Comparison of ENCODE assay signal across 8 mouse cellular contexts in the genomic region with DNA sequence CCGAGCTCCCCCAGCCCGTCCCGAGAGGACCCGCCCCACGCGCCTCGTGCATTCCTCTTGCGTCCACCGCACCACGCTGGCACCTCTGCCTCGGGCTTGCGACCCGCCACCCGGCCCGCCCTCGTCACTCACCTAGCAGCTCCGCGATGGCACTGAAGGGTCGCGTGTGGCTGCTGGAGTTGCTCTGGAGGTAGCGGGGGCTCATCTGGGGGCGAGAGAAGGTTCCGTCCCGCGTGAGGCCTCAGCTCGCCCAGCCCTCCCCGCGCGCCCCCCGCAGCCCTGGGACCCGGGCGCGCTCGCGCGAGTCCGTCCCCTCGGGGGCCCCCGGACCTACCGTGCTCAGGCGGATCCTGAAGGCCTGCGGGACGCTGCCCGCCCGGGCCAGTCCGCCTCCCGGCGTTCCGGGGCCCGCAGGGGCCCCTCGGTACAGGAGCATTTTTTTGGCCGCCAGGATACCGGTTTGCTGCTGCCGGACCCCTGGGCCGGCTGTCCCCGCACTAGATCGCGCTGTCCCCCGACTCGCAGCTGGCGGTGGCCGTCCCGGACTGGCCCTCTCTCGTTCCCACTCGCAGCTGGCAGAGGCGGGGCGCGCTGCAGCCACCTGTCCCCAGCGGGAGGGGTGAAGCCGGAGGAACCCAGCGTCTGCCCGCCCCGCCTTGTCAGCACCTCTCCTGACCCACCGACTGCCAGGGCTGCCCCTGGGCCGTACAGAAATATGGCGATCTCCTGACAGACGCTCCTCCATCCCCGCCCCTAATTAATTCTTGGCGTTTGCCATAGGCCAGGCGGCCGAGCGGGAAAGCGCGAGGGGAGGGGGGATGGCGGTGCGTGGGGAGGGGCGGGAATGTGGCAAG. TPM values are rescaled to one million over a fixed set of nuclear protein-coding genes. Genes with fewer than 3 reads are reported as not detected.
DNase-seq lines count a peak whose midpoint lies in the region; ATAC-seq and TF ChIP-seq lines count a peak whose summit lies in the region.

Morc4 (minus strand) TSS at position 740 of the 854 bp plus-strand sequence.

- 21% methylated on average over 48 of the region's 87 CpGs for WGBS in embryonic facial prominence, embryonic 14.5 days
- 9% methylated on average over 56 of the region's 87 CpGs for WGBS in heart, embryonic 13.5 days
- 25% methylated on average over 63 of the region's 87 CpGs for WGBS in kidney, postnatal 0 days
- 22% methylated on average over 60 of the region's 87 CpGs for WGBS in liver, embryonic 11.5 days
- WGBS in neural tube, embryonic 11.5 days: 24% methylated on average over 64 of the region's 87 CpGs

- no peaks in the 10 kb centered on the region for H3K36me3 ChIP-seq in C2C12 (ENCODE audit: control insufficient read depth, insufficient read depth)
- no peaks in the 10 kb centered on the region for H3K36me3 ChIP-seq in embryonic facial prominence, embryonic 14.5 days (ENCODE audit: control insufficient read depth, insufficient read depth, low read length)
- no peaks in the 10 kb centered on the region for H3K36me3 ChIP-seq in heart, embryonic 13.5 days
- H3K36me3 ChIP-seq in kidney, postnatal 0 days (ENCODE audit: insufficient read depth, low read length): no peaks in the 10 kb centered on the region
- no peaks in the 10 kb centered on the region for H3K36me3 ChIP-seq in liver, embryonic 11.5 days (ENCODE audit: control insufficient read depth, insufficient read depth, low read length)
- no peaks in the 10 kb centered on the region for H3K36me3 ChIP-seq in neural tube, embryonic 11.5 days (ENCODE audit: control insufficient read depth, insufficient read depth, low read length)

- no peaks in the 10 kb centered on the region for H3K9me3 ChIP-seq in embryonic facial prominence, embryonic 14.5 days (ENCODE audit: control insufficient read depth, low read length)
- no peaks in the 10 kb centered on the region for H3K9me3 ChIP-seq in heart, embryonic 13.5 days
- no peaks in the 10 kb centered on the region for H3K9me3 ChIP-seq in kidney, postnatal 0 days (replicated peaks; ENCODE audit: low read length)
- H3K9me3 ChIP-seq in liver, embryonic 11.5 days (ENCODE audit: control insufficient read depth, low read length): no peaks in the 10 kb centered on the region
- H3K9me3 ChIP-seq in neural tube, embryonic 11.5 days (ENCODE audit: control insufficient read depth, low read length): no peaks in the 10 kb centered on the region

- H3K27me3 ChIP-seq in C2C12 (ENCODE audit: control insufficient read depth, insufficient read depth, insufficient read length): no peaks in the 10 kb centered on the region
- peaks cover 16% of the 10 kb centered on the region for H3K27me3 ChIP-seq in embryonic facial prominence, embryonic 14.5 days (replicated peaks; ENCODE audit: control insufficient read depth, insufficient read depth, low read length)
- no peaks in the 10 kb centered on the region for H3K27me3 ChIP-seq in heart, embryonic 13.5 days (replicated peaks)
- H3K27me3 ChIP-seq in kidney, postnatal 0 days (ENCODE audit: insufficient read depth, low read length): no peaks in the 10 kb centered on the region
- no peaks in the 10 kb centered on the region for H3K27me3 ChIP-seq in liver, embryonic 11.5 days (replicated peaks; ENCODE audit: control insufficient read depth, insufficient read depth, low read length)
- H3K27me3 ChIP-seq in neural tube, embryonic 11.5 days (ENCODE audit: control insufficient read depth, insufficient read depth, low read length): no peaks in the 10 kb centered on the region

- DNase-seq in adrenal gland, postnatal 36 days: peak; percentile 59 to 73
- DNase-seq in embryonic facial prominence, embryonic 14.5 days (ENCODE audit: low spot score): peak; percentile 87
- peak; percentile 67 for DNase-seq in kidney, postnatal 0 days (ENCODE audit: low spot score)
- peak; percentile 54 for DNase-seq in liver, embryonic 11.5 days (ENCODE audit: low spot score)
- peak; percentile 73 for DNase-seq in neural tube, embryonic 11.5 days (ENCODE audit: low spot score)
- DNase-seq in urinary bladder, postnatal 14 days (ENCODE audit: low spot score): peak; percentile 53

- H3K4me1 ChIP-seq in embryonic facial prominence, embryonic 14.5 days (ENCODE audit: control insufficient read depth, insufficient read depth, low read length): no peaks in the 10 kb centered on the region
- peaks cover 18% of the 10 kb centered on the region for H3K4me1 ChIP-seq in heart, embryonic 13.5 days
- no peaks in the 10 kb centered on the region for H3K4me1 ChIP-seq in kidney, postnatal 0 days (replicated peaks; ENCODE audit: insufficient read depth, low read length)
- H3K4me1 ChIP-seq in liver, embryonic 11.5 days (replicated peaks; ENCODE audit: control insufficient read depth, insufficient read depth, low read length): no peaks in the 10 kb centered on the region
- H3K4me1 ChIP-seq in neural tube, embryonic 11.5 days (ENCODE audit: control insufficient read depth, insufficient read depth, low read length): no peaks in the 10 kb centered on the region

- H3K9ac ChIP-seq in embryonic facial prominence, embryonic 14.5 days (ENCODE audit: low read depth, low read length): peak within 1 kb of the TSS; percentile 64
- H3K9ac ChIP-seq in heart, embryonic 13.5 days: peak within 1 kb of the TSS; percentile 82
- H3K9ac ChIP-seq in kidney, postnatal 0 days (ENCODE audit: low read depth, low read length): peak within 1 kb of the TSS; percentile 53
- peak within 1 kb of the TSS; percentile 59 for H3K9ac ChIP-seq in liver, embryonic 11.5 days (ENCODE audit: low read depth, low read length)
- H3K9ac ChIP-seq in neural tube, embryonic 11.5 days (ENCODE audit: low read length): peak within 1 kb of the TSS; percentile 47

- TF ChIP-seq CTCF in C2C12 (IDR thresholded peaks at IDR 0.05; ENCODE audit: control insufficient read depth, insufficient read depth, insufficient read length): no peak
- no peak for TF ChIP-seq CTCF in kidney, postnatal 0 days (IDR thresholded peaks at IDR 0.05; ENCODE audit: low read depth)

- no peak within 1 kb of the TSS for H3K27ac ChIP-seq in embryonic facial prominence, embryonic 14.5 days (replicated peaks; ENCODE audit: low read depth, low read length)
- H3K27ac ChIP-seq in heart, embryonic 13.5 days (replicated peaks): peak within 1 kb of the TSS; percentile 59
- no peak within 1 kb of the TSS for H3K27ac ChIP-seq in kidney, postnatal 0 days
- H3K27ac ChIP-seq in liver, embryonic 11.5 days (ENCODE audit: low read depth, low read length): no peak within 1 kb of the TSS
- H3K27ac ChIP-seq in neural tube, embryonic 11.5 days (ENCODE audit: low read depth, low read length): no peak within 1 kb of the TSS

- H3K79me2 ChIP-seq in C2C12 (ENCODE audit: control insufficient read depth, insufficient read depth): no peaks in the 10 kb centered on the region

- ATAC-seq in embryonic facial prominence, embryonic 14.5 days (ENCODE audit: low read depth): peak; percentile 95
- peak; percentile 79; the same call in 1 of the 2 replicates for ATAC-seq in heart, embryonic 13.5 days (ENCODE audit: extremely low read depth, insufficient number of reproducible peaks, low FRiP score, low TSS enrichment)
- peak; percentile 91 for ATAC-seq in kidney, postnatal 0 days (replicated peaks; ENCODE audit: low FRiP score, low read depth)
- peak; percentile 82 for ATAC-seq in liver, embryonic 11.5 days (replicated peaks; ENCODE audit: low FRiP score)
- ATAC-seq in neural tube, embryonic 11.5 days (ENCODE audit: insufficient read depth, low FRiP score, low TSS enrichment): peak; percentile 90

- H3K79me3 ChIP-seq in C2C12 (ENCODE audit: low read depth): no peaks in the 10 kb centered on the region

- H3K4me3 ChIP-seq in C2C12 (ENCODE audit: insufficient read depth, poor library complexity, severe bottlenecking): peak within 1 kb of the TSS; percentile 30
- peak within 1 kb of the TSS; percentile 57 for H3K4me3 ChIP-seq in embryonic facial prominence, embryonic 14.5 days (ENCODE audit: low read depth, low read length)
- H3K4me3 ChIP-seq in heart, embryonic 13.5 days: peak within 1 kb of the TSS; percentile 68
- peak within 1 kb of the TSS; percentile 55 for H3K4me3 ChIP-seq in kidney, postnatal 0 days (replicated peaks; ENCODE audit: low read depth, low read length)
- peak within 1 kb of the TSS; percentile 66 for H3K4me3 ChIP-seq in liver, embryonic 11.5 days (ENCODE audit: low read depth, low read length)
- H3K4me3 ChIP-seq in neural tube, embryonic 11.5 days (ENCODE audit: low read depth, low read length): peak within 1 kb of the TSS; percentile 51

- H3K4me2 ChIP-seq in embryonic facial prominence, embryonic 14.5 days (ENCODE audit: low read depth, low read length): peak within 1 kb of the TSS; percentile 61
- H3K4me2 ChIP-seq in heart, embryonic 13.5 days: peak within 1 kb of the TSS; percentile 71
- H3K4me2 ChIP-seq in kidney, postnatal 0 days (ENCODE audit: low read length): peak within 1 kb of the TSS; percentile 79
- peak within 1 kb of the TSS; percentile 63 for H3K4me2 ChIP-seq in liver, embryonic 11.5 days
- H3K4me2 ChIP-seq in neural tube, embryonic 11.5 days (ENCODE audit: low read depth): peak within 1 kb of the TSS; percentile 56

- H3ac ChIP-seq in C2C12 (ENCODE audit: control insufficient read depth, insufficient read length, low read depth): peak within 1 kb of the TSS; percentile 57

TF ChIP-seq in C2C12, 6 proteins besides CTCF, POLR2A, EP300 and RAD21:
- TF ChIP-seq MYOG (IDR thresholded peaks at IDR 0.05; ENCODE audit: control insufficient read depth, extremely low read depth, insufficient read length) (no peak), USF1 (IDR thresholded peaks at IDR 0.05; ENCODE audit: low read depth) (no peak)

RNA-seq across cellular contexts. Expression of gene Morc4, which starts in this region (rescaled TPM):
- polyA plus RNA-seq in C2C12 (2012; fragmentation: generic; extraction: Trizol): 3.2 TPM
- 10 to 100 TPM in 1 of 2 experiments, 1 to 10 TPM in 1; 6.1 to 10.6 TPM for total RNA-seq in adrenal gland, postnatal 36 days (2021)
- 25.3 and 28.8 TPM in 2 replicates for polyA plus RNA-seq in embryonic facial prominence, embryonic 14.5 days (2014; fragmentation: Nextera tagmentation; extraction: Ambion mirVana)
- polyA plus RNA-seq in heart, embryonic 13.5 days (2015; fragmentation: Nextera tagmentation; extraction: Ambion mirVana): 10.3 and 13.9 TPM in 2 replicates
- polyA plus RNA-seq in kidney, postnatal 0 days (2015; fragmentation: Nextera tagmentation; extraction: Ambion mirVana): 6.9 and 7.0 TPM in 2 replicates
- 17.9 and 19.6 TPM in 2 replicates for polyA plus RNA-seq in liver, embryonic 11.5 days (2014; fragmentation: Nextera tagmentation; extraction: Ambion mirVana)
- polyA plus RNA-seq in neural tube, embryonic 11.5 days (2014; fragmentation: Nextera tagmentation; extraction: Ambion mirVana): 8.8 and 12.8 TPM in 2 replicates
